Mouse (Mus musculus) G1E-ER4 (cell line): ENCODE results near the gene Fbxo40. TPM values are rescaled to one million over a fixed set of nuclear protein-coding genes. Genes with fewer than 3 reads are reported as not detected.

Experiments
- GATA1 ChIP-seq: IDR thresholded peaks from one replicate; pipeline ENCODE4 v1.8.0; 2012; ENCODE audit warnings: low read length, inconsistent platforms
- polyA plus RNA-seq: library from polyadenylated mRNA; stranded (reverse); fragments of >175 nt; gene quantifications from 2 replicates; pipeline ENCODE4 v1.2.3, GENCODE M21; 2012

Gene Fbxo40
- polyA plus RNA-seq, 1 experiment = not detected

GRCm38 (mm10) chr16:36932546-36932945 lies 57.7 kb downstream of the Fbxo40 start:
- no peak for TF ChIP-seq GATA1

- no peak for TF ChIP-seq GATA1
Observed at GRCm38 (mm10) chr16:36931976-36932375, 58.3 kb downstream of the Fbxo40 start.

- no peak for TF ChIP-seq GATA1
Observed at GRCm38 (mm10) chr16:36931381-36931780, 58.9 kb downstream of the Fbxo40 start.

- TF ChIP-seq GATA1 = no peak
Observed at GRCm38 (mm10) chr16:36930231-36931136, 59.8 kb downstream of the Fbxo40 start.

GRCm38 (mm10) chr16:36929216-36929615 lies 61.1 kb downstream of the Fbxo40 start:
- TF ChIP-seq GATA1 = no peak

- TF ChIP-seq GATA1 = no peak
Observed at GRCm38 (mm10) chr16:36928106-36928500, 62.2 kb downstream of the Fbxo40 start.

- no peak for TF ChIP-seq GATA1
Observed at GRCm38 (mm10) chr16:36927495-36928105, 62.7 kb downstream of the Fbxo40 start.

- TF ChIP-seq GATA1 = no peak
Observed at GRCm38 (mm10) chr16:36926514-36927447, 63.5 kb downstream of the Fbxo40 start.

GRCm38 (mm10) chr16:36925797-36926196 lies 64.5 kb downstream of the Fbxo40 start:
- TF ChIP-seq GATA1 = no peak

GRCm38 (mm10) chr16:36925351-36925750 lies 64.9 kb downstream of the Fbxo40 start:
- no peak for TF ChIP-seq GATA1

GRCm38 (mm10) chr16:36924312-36924711 lies 66.0 kb downstream of the Fbxo40 start:
- TF ChIP-seq GATA1 = no peak

- TF ChIP-seq GATA1 = no peak
Observed at GRCm38 (mm10) chr16:36921980-36922379, 68.3 kb downstream of the Fbxo40 start.

- no peak for TF ChIP-seq GATA1
Observed at GRCm38 (mm10) chr16:36921067-36921613, 69.1 kb downstream of the Fbxo40 start.

GRCm38 (mm10) chr16:36920410-36920809 lies 69.9 kb downstream of the Fbxo40 start:
- no peak for TF ChIP-seq GATA1

- TF ChIP-seq GATA1 = no peak
Observed at GRCm38 (mm10) chr16:36918505-36918904, 71.8 kb downstream of the Fbxo40 start.
